Mouse (Mus musculus) lung, embryonic 16.5 days (tissue): Measurements from ENCODE around the gene Commd1. TPM values are rescaled to one million over a fixed set of nuclear protein-coding genes. Genes with fewer than 3 reads are reported as not detected.

Experiments used
- ATAC-seq: fragments of 200-750 bp; cut with Nextera tagmentation; 2 replicates; pipeline ENCODE4 v1.8.0; 2017; ENCODE audit warnings: low read depth, mild to moderate bottlenecking, moderate library complexity
- H3K27ac ChIP-seq: fragments of 300-500 bp; sonication (generic); 2 replicates; pipeline ENCODE4 v1.5.1; 2014; ENCODE audit warnings: mild to moderate bottlenecking, control low read depth, low read length
- H3K27me3 ChIP-seq: fragments of 300-500 bp; sonication (generic); 2 replicates; pipeline ENCODE4 v1.6.1; 2014; ENCODE audit warnings: low read depth, low read length, mixed read lengths; ENCODE audit not compliant: control insufficient read depth, insufficient read depth
- H3K36me3 ChIP-seq: fragments of 300-500 bp; sonication (generic); 2 replicates; pipeline ENCODE4 v1.6.1; 2014; ENCODE audit warnings: low read length; ENCODE audit not compliant: control insufficient read depth, insufficient read depth
- H3K4me1 ChIP-seq: fragments of 300-500 bp; sonication (generic); replicated peaks from 2 replicates; pipeline ENCODE4 v1.6.1; 2014; ENCODE audit warnings: low read length, mixed read lengths; ENCODE audit not compliant: control insufficient read depth, insufficient read depth
- H3K4me2 ChIP-seq: fragments of 300-500 bp; sonication (generic); 2 replicates; pipeline ENCODE4 v1.6.1; 2014; ENCODE audit warnings: low read depth, low read length, control low read depth
- H3K4me3 ChIP-seq: fragments of 300-500 bp; sonication (generic); 2 replicates; pipeline ENCODE4 v1.5.1; 2014; ENCODE audit warnings: mild to moderate bottlenecking, low read length, control low read depth
- H3K9ac ChIP-seq: fragments of 300-500 bp; sonication (generic); 2 replicates; pipeline ENCODE4 v1.6.1; 2014; ENCODE audit warnings: low read length, control low read depth
- H3K9me3 ChIP-seq: fragments of 300-500 bp; sonication (generic); 2 replicates; pipeline ENCODE4 v1.6.1; 2016; ENCODE audit warnings: low read length; ENCODE audit not compliant: control insufficient read depth
- WGBS: fragments of 180-500 bp; shearing (Covaris S2); extraction: QIAGEN DNeasy Blood & Tissue Kit; methylation state at CpG from one replicate; pipeline ENCODE4 v1.1.7; 2014; 5-methylcytosine and 5-hydroxymethylcytosine counted together
- polyA plus RNA-seq: library from polyadenylated mRNA; unstranded; fragments of >200 nt; fragmentation: Nextera tagmentation; extraction: Ambion mirVana; gene quantifications from 2 replicates; pipeline ENCODE4 v1.2.1, GENCODE M21; 2015

The Commd1 gene
- polyA plus RNA-seq, 1 experiment from 2014 or later = 381 TPM

DNA sequence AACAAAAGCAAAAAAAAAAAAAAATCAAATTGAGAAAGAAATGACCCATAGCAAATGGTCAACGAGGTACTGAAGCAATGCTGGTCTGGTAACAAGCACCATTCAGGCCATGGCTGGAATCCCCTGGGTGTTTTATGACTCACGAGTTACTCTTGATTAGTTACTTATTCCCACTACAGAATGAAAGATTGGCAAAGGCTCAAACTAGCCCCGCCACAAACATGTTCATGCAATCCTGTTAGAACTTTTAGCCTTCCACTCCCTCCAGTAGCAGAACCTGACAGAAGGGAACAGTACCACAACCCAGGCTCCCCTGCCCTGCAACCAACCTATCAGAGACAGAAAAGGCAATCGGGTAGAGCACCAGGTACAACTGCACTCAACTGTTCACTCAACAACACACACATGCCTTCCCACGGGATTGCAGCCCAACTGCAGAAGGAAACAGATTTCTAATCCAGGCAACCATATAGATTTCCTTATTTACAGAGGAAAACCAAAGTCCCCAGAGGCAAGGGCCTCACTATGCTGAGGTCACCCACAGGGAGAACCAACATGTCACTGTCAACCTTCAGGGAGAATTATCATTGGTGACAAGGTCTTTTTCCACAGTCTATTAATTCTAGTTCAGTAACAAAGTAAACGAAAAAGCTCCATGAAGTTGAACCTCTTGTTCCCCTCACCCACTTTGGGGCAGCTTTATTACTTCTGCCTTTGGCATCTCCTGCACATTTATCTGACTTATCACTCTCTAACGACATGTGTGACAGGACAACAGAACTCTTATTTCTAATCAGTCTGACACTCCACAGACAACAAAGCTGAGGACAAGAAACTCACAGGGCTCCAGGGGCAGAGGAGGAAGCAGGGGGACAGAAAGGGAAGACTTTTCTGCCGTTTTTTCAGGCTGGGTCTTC lies 134.2 kb downstream of the Commd1 start:
- Histone ChIP-seq H3K27ac (peak overlapping the region; percentile 19), H3K9me3 (no peaks in the 10 kb centered on the region), H3K4me3 (no peak overlapping the region), H3K36me3 (no peaks in the 10 kb centered on the region), H3K4me2 (no peak overlapping the region), H3K4me1 (peaks cover 37% of the 10 kb centered on the region), H3K27me3 (no peaks in the 10 kb centered on the region), H3K9ac (no peak overlapping the region)
- peak; percentile 39; the same call in 1 of the 2 replicates for ATAC-seq
- 34% methylated on average over 8 of the region's 8 CpGs for WGBS

DNA sequence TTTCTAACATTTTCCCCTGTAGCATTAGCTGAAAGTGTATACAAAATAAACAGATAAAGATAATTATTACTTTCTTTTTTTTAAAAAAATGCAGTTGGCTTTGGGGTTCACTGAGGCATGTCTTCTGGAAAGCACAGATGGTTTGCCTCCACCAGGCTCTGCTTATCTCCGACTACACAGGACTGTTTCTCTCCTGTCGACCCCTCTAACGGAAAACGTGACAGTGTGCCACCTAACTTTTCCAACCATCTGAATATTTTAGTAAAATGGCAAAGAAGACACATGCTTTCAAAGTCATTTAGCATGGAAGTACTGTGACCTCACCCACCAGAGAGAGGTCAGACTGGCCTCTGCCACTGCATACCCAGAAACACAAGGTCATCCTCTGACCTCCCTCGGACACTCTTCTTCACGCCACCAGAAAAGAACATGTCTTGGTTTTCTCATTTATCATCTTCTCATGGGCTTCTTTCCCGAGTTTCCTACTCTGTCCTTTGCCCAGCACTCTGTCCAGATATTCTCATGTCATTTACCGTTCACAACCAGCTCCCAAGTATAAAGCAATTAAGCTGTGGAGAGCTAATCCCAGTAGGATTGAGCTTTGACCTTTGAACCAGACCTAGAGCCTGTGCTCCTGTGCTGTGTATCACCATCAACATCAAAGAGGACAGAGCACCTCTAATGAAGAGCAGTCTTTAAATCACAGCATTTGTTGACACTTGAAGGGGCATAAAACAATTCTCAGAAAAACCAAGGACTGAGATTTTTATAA lies 135.0 kb downstream of the Commd1 start:
- H3K9me3 ChIP-seq = no peaks in the 10 kb centered on the region
- no peaks in the 10 kb centered on the region for H3K27me3 ChIP-seq
- peaks cover 38% of the 10 kb centered on the region for H3K4me1 ChIP-seq
- H3K27ac ChIP-seq = no peak overlapping the region
- H3K4me3 ChIP-seq = no peak overlapping the region
- no peak for ATAC-seq
- no peak overlapping the region for H3K9ac ChIP-seq
- H3K4me2 ChIP-seq = no peak overlapping the region
- WGBS = 56% methylated on average over 8 of the region's 8 CpGs
- H3K36me3 ChIP-seq = no peaks in the 10 kb centered on the region

Other genes starting within 250 kb of the Commd1 start
- gene B3gnt2, start 121.4 kb downstream of the Commd1 start, polyA plus RNA-seq = 11.0 and 12.7 TPM in 2 replicates
- gene Zrsr1, start 10.4 kb downstream of the Commd1 start, polyA plus RNA-seq = 3.2 and 4.0 TPM in 2 replicates
- gene Gm28048, start 292 bp downstream of the Commd1 start, polyA plus RNA-seq = 13.9 and 18.3 TPM in 2 replicates
- 237 and 240 TPM in 2 replicates for gene Cct4, start 8.1 kb upstream of the Commd1 start, polyA plus RNA-seq
- gene Fam161a, start 25.1 kb upstream of the Commd1 start, polyA plus RNA-seq = 10.8 and 12.0 TPM in 2 replicates